Mouse (Mus musculus) forebrain, embryonic 10.5 days (tissue): ENCODE results near the gene Tti1. TPM values are rescaled to one million over a fixed set of nuclear protein-coding genes. Genes with fewer than 3 reads are reported as not detected.
A peak's percentile ranks its signal among the peaks of the same experiment; 100 is the strongest.

Experiments used
- DNase-seq: peaks from one replicate; pipeline ENCODE4 v3.0.0-alpha.2; 2017; ENCODE audit warnings: low spot score; ENCODE audit errors: extremely low spot score
- H3K27ac ChIP-seq: fragments of 300-500 bp; sonication (generic); 2 replicates; pipeline ENCODE4 v1.5.1; 2016; ENCODE audit warnings: mild to moderate bottlenecking
- H3K27me3 ChIP-seq: fragments of 300-500 bp; sonication (generic); 2 replicates; pipeline ENCODE4 v1.6.1; 2016; ENCODE audit warnings: mild to moderate bottlenecking; ENCODE audit not compliant: poor library complexity, severe bottlenecking
- H3K36me3 ChIP-seq: fragments of 300-500 bp; sonication (generic); replicated peaks from 2 replicates; pipeline ENCODE4 v1.6.1; 2016; ENCODE audit warnings: mild to moderate bottlenecking, moderate library complexity
- H3K4me1 ChIP-seq: fragments of 300-500 bp; sonication (generic); 2 replicates; pipeline ENCODE4 v1.6.1; 2016
- H3K4me3 ChIP-seq: fragments of 300-500 bp; sonication (generic); 2 replicates; pipeline ENCODE4 v1.5.1; 2016; ENCODE audit warnings: mild to moderate bottlenecking, moderate library complexity
- H3K9me3 ChIP-seq: fragments of 300-500 bp; sonication (generic); 2 replicates; pipeline ENCODE4 v1.6.1; 2016; ENCODE audit warnings: mild to moderate bottlenecking, moderate library complexity
- WGBS: fragments of 180-500 bp; shearing (Covaris S2); methylation state at CpG from one replicate; pipeline ENCODE4 v1.1.7; 2016; 5-methylcytosine and 5-hydroxymethylcytosine counted together
- polyA plus RNA-seq: library from polyadenylated mRNA; unstranded; fragments of >200 nt; fragmentation: Nextera tagmentation; extraction: Ambion mirVana; gene quantifications from 2 replicates; pipeline ENCODE4 v1.2.1, GENCODE M21; 2016

Gene Tti1
- polyA plus RNA-seq, result 44.4 and 44.7 TPM in 2 replicates

GRCm38 (mm10) chr2:158028354-158028863, at the start of gene Tti1, which contains the start of gene Rprd1b:
Gene Tti1, minus strand, starts transcription at chr2:158028433.
Gene Rprd1b, plus strand, starts transcription at chr2:158028497.
- Histone ChIP-seq H3K36me3 (peaks cover 24% of the 10 kb centered on the region), H3K27ac (peak within 1 kb of the TSS; percentile 99), H3K4me1 (peaks cover 39% of the 10 kb centered on the region), H3K27me3 (no peaks in the 10 kb centered on the region), H3K4me3 (peak within 1 kb of the TSS; percentile 96), H3K9me3 (no peaks in the 10 kb centered on the region)
- DNase-seq, result peak; percentile 96
- under 1% methylated on average over 52 of the region's 52 CpGs for WGBS

DNA sequence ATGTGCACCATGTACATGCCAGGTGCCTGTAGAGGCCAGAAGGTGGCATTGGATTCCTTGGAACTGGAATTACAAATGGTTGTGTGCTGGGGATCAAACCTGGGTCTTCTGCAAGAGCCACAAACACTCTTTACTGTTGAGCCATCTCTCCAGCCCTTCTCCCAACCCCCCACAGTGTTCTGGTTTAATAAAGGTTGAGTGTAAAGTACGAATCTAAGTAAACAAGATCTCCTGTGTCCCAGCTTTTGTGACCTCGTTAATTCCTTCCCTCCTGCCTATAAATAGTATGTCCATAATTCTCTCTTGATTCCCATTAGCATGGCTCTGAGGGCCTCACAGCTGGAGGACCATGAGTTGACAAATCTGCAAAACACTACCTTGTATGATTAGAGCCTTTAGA, 49.7 kb upstream of the Tti1 start:
- H3K27me3 ChIP-seq, result no peaks in the 10 kb centered on the region
- H3K4me1 ChIP-seq, result peaks cover 21% of the 10 kb centered on the region
- H3K27ac ChIP-seq, result peak overlapping the region; percentile 30; the same call in 1 of the 2 replicates
- no peak for DNase-seq
- H3K9me3 ChIP-seq, result no peaks in the 10 kb centered on the region
- H3K36me3 ChIP-seq, result peaks cover 54% of the 10 kb centered on the region
- H3K4me3 ChIP-seq, result no peak overlapping the region
- WGBS, result 70% methylated on average over 2 of the region's 2 CpGs

GRCm38 (mm10) chr2:158076690-158077089, 48.5 kb upstream of the Tti1 start:
- peaks cover 21% of the 10 kb centered on the region for H3K4me1 ChIP-seq
- peaks cover 67% of the 10 kb centered on the region for H3K36me3 ChIP-seq
- 88% methylated on average over 6 of the region's 6 CpGs for WGBS
- H3K4me3 ChIP-seq, result no peak overlapping the region
- H3K9me3 ChIP-seq, result no peaks in the 10 kb centered on the region
- H3K27ac ChIP-seq, result no peak overlapping the region
- DNase-seq, result no peak
- H3K27me3 ChIP-seq, result no peaks in the 10 kb centered on the region

GRCm38 (mm10) chr2:158074835-158075234, 46.6 kb upstream of the Tti1 start:
- no peak overlapping the region for H3K27ac ChIP-seq
- WGBS, result 91% methylated on average over 5 of the region's 5 CpGs
- no peaks in the 10 kb centered on the region for H3K27me3 ChIP-seq
- peaks cover 14% of the 10 kb centered on the region for H3K4me1 ChIP-seq
- H3K9me3 ChIP-seq, result no peaks in the 10 kb centered on the region
- no peak for DNase-seq
- peaks cover 86% of the 10 kb centered on the region for H3K36me3 ChIP-seq
- no peak overlapping the region for H3K4me3 ChIP-seq

GRCm38 (mm10) chr2:158071633-158071995, 43.4 kb upstream of the Tti1 start:
- no peak overlapping the region for H3K4me3 ChIP-seq
- H3K27me3 ChIP-seq, result no peaks in the 10 kb centered on the region
- peaks cover 94% of the 10 kb centered on the region for H3K36me3 ChIP-seq
- H3K27ac ChIP-seq, result no peak overlapping the region
- no peaks in the 10 kb centered on the region for H3K9me3 ChIP-seq
- H3K4me1 ChIP-seq, result no peaks in the 10 kb centered on the region
- DNase-seq, result no peak
- WGBS, result 94% methylated on average over 5 of the region's 5 CpGs

GRCm38 (mm10) chr2:158070885-158071632, 42.8 kb upstream of the Tti1 start:
- H3K27me3 ChIP-seq, result no peaks in the 10 kb centered on the region
- H3K36me3 ChIP-seq, result peaks cover 94% of the 10 kb centered on the region
- H3K4me3 ChIP-seq, result no peak overlapping the region
- no peak overlapping the region for H3K27ac ChIP-seq
- WGBS, result 95% methylated on average over 3 of the region's 3 CpGs
- peaks cover 2% of the 10 kb centered on the region; the same call in 1 of the 2 replicates for H3K4me1 ChIP-seq
- no peak for DNase-seq
- no peaks in the 10 kb centered on the region for H3K9me3 ChIP-seq

- H3K9me3 ChIP-seq, result no peaks in the 10 kb centered on the region
- H3K27ac ChIP-seq, result no peak overlapping the region
- H3K4me3 ChIP-seq, result no peak overlapping the region
- DNase-seq, result no peak
- H3K36me3 ChIP-seq, result peaks cover 90% of the 10 kb centered on the region
- no peaks in the 10 kb centered on the region for H3K27me3 ChIP-seq
- peaks cover 3% of the 10 kb centered on the region; the same call in 1 of the 2 replicates for H3K4me1 ChIP-seq
Observed at GRCm38 (mm10) chr2:158068444-158068971, 40.3 kb upstream of the Tti1 start.

DNA sequence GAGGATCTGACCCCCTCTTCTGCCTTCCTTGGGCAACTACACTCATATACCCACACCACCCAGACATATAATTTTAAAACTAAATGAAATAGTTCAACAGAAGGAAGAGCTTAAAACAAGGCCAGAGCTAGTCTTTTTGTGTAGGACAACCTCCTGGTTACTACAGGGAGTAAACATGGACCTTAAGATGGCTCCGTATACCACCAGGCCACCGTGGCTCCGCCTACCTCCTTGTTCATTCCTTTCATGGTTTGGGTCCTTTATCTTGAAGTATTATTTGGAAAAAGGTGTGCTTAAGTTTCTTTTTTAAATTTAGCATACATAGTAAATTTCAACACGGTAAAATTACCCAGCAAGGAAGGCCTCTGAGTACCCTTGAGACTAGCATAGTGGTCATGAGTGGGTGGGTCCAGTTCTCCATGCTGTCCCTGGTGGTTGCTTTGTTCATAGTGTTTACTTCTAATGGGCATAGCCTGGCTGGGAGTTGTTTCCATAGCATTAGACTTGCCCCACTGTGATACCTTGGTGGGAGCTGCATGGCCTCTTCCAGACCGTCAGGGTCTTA, 39.1 kb upstream of the Tti1 start:
- no peak overlapping the region for H3K27ac ChIP-seq
- H3K4me3 ChIP-seq, result no peak overlapping the region
- H3K4me1 ChIP-seq, result peaks cover 3% of the 10 kb centered on the region; the same call in 1 of the 2 replicates
- peaks cover 87% of the 10 kb centered on the region for H3K36me3 ChIP-seq
- WGBS, result 93% methylated on average over 5 of the region's 5 CpGs
- no peaks in the 10 kb centered on the region for H3K27me3 ChIP-seq
- no peaks in the 10 kb centered on the region for H3K9me3 ChIP-seq
- no peak for DNase-seq

GRCm38 (mm10) chr2:158066456-158066855, 38.2 kb upstream of the Tti1 start:
- Histone ChIP-seq H3K27ac (no peak overlapping the region), H3K36me3 (peaks cover 87% of the 10 kb centered on the region), H3K4me1 (peaks cover 3% of the 10 kb centered on the region; the same call in 1 of the 2 replicates), H3K4me3 (no peak overlapping the region), H3K9me3 (no peaks in the 10 kb centered on the region), H3K27me3 (no peaks in the 10 kb centered on the region)
- DNase-seq, result no peak

DNA sequence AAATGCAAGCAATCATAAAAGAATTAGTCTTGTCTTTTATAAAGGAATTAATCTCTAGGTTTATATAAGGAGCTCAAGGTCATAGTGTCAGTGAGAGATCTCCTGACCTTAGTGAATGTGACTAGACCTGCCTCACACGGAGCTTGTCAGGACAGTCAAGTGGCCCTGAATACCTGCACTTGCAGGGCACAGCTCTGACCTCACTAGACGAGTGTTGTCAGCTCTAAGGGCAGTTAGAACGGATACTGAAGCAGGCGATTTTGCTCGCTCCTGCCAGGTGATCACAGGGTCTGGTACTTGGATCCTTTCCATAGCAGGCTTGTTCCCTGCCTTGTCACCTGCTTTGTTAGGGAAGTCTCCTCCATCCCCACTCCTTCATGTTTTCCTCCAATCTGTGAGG, 36.8 kb upstream of the Tti1 start:
- peaks cover 87% of the 10 kb centered on the region for H3K36me3 ChIP-seq
- WGBS, result 87% methylated on average over 5 of the region's 5 CpGs
- H3K27ac ChIP-seq, result no peak overlapping the region
- H3K4me1 ChIP-seq, result peaks cover 3% of the 10 kb centered on the region; the same call in 1 of the 2 replicates
- H3K4me3 ChIP-seq, result no peak overlapping the region
- no peaks in the 10 kb centered on the region for H3K27me3 ChIP-seq
- DNase-seq, result no peak
- no peaks in the 10 kb centered on the region for H3K9me3 ChIP-seq

GRCm38 (mm10) chr2:158064571-158065048, 36.4 kb upstream of the Tti1 start:
- DNase-seq, result no peak
- Histone ChIP-seq H3K27me3 (no peaks in the 10 kb centered on the region), H3K9me3 (no peaks in the 10 kb centered on the region), H3K27ac (no peak overlapping the region), H3K36me3 (peaks cover 88% of the 10 kb centered on the region), H3K4me3 (no peak overlapping the region), H3K4me1 (peaks cover 3% of the 10 kb centered on the region; the same call in 1 of the 2 replicates)
- WGBS, result 77% methylated on average over 3 of the region's 3 CpGs

GRCm38 (mm10) chr2:158063036-158063435, 34.8 kb upstream of the Tti1 start:
- Histone ChIP-seq H3K4me1 (peaks cover 3% of the 10 kb centered on the region; the same call in 1 of the 2 replicates), H3K9me3 (no peaks in the 10 kb centered on the region), H3K36me3 (peaks cover 93% of the 10 kb centered on the region), H3K27me3 (no peaks in the 10 kb centered on the region), H3K4me3 (no peak overlapping the region), H3K27ac (no peak overlapping the region)
- no peak for DNase-seq
- WGBS, result 97% methylated on average over 3 of the region's 3 CpGs

DNA sequence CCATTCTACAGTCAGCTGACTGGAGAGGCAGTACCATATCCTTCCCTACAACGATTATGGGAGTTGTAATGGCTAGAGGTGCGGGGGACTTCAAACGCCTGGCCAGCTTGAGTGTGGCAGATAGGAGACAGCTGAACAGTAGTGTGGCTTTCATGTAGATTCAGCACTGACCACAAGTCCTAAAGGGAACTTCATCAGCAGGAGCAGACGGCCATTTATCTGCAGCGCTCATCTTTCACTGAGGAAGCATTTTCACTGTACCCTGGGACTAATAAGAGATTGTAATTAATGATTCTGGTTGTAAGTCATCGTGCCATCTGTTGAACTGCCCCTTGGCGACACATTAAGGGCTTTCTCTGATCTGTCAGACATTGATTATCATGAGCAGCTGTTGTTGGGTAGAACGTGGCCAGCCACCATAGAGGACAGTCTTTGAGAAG, 31.5 kb upstream of the Tti1 start:
- DNase-seq, result peak; percentile 12
- no peak overlapping the region for H3K4me3 ChIP-seq
- no peak overlapping the region for H3K27ac ChIP-seq
- 89% methylated on average over 8 of the region's 8 CpGs for WGBS
- H3K4me1 ChIP-seq, result no peaks in the 10 kb centered on the region
- no peaks in the 10 kb centered on the region for H3K27me3 ChIP-seq
- H3K36me3 ChIP-seq, result peaks cover 97% of the 10 kb centered on the region
- no peaks in the 10 kb centered on the region for H3K9me3 ChIP-seq
